Mouse (Mus musculus) brain, embryonic 14.5 days (tissue): ENCODE measurements around the gene Hs3st3b1.

ENCODE experiments used
- CTCF ChIP-seq: fragments of 200-500 bp; IDR thresholded peaks from 2 replicates; pipeline ENCODE4 v1.5.1; 2012; ENCODE audit warnings: inconsistent platforms, mild to moderate bottlenecking, moderate library complexity, borderline replicate concordance; ENCODE audit not compliant: insufficient read depth, insufficient read length; ENCODE audit errors: extremely low read depth
- POLR2A ChIP-seq: fragments of 200-500 bp; IDR thresholded peaks from 2 replicates; pipeline ENCODE4 v1.6.1; 2012; ENCODE audit warnings: mild to moderate bottlenecking, inconsistent platforms, borderline replicate concordance; ENCODE audit not compliant: poor library complexity, insufficient read depth, insufficient read length, severe bottlenecking; ENCODE audit errors: extremely low read depth

DNA sequence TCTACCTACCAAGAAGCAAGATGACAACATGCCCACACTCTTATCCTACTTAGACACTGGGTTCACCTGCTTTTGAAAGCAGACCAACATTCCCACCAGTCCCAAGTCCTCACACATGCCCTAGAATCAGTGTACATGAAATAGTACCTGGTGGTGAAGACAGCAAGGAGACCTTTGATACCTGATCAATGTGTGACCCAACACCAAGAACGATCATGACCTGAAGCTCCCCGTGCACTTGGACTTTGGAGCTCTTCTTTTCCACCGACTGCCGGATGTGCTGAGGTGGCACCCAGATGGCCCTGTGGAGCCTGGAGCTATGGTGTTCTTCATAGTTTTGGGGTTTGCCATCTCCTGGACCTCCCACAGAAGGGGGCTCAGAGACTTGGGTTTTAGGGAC is 43.5 kb downstream of the Hs3st3b1 start:
- TF ChIP-seq POLR2A: no peak
- TF ChIP-seq CTCF: no peak
